In the genomic region with DNA sequence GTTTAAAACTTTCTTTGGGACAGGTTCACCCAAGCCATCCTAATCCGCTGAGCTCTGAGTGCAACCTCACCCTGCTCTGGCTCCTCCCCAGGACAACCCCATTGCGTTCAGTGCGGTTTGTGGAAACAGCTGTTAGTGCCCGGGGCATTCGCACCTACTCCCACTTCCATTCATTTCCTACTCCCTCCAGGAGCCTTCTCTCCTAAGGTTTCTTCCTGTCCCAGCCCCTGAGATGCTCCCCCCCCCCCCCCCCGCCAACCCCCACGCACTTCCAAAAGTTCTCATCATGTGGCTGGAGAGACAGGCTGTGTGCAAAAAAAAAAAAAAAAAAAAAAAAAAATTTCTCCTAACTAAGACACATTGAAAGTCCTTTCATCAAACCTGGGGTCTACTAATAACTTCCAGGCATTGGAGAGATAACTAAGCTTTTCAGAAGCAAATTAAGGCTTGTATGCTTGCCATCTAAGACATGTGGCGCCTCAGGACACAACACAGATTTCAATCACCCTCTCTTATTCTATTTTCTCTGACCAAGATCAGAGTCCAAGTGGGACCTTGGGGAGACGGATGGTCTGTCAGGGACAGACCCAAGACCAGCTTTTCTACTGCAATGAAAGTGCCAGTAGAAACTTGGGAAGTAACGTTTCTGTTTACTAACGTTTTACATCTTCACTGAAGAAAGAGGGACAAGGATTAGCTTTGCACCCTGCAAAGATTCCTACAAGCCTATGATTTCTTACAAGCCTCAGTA, we compare ENCODE assay signal across 1 mouse cellular context.
A peak's percentile ranks its signal among the peaks of the same experiment; 100 is the strongest.
TF ChIP-seq lines count a peak whose summit lies in the region.

No protein-coding gene starts in this region.

TF ChIP-seq in CH12.LX, 34 proteins besides CTCF, POLR2A, EP300 and RAD21 (continued from another document):
- TF ChIP-seq CHD2 (IDR thresholded peaks at IDR 0.05; ENCODE audit: low read length) (no peak), USF2 (conservative IDR thresholded peaks at IDR 0.05; ENCODE audit: low read depth, low read length) (no peak), GABPA (IDR thresholded peaks at IDR 0.05; ENCODE audit: insufficient replicate concordance, low read depth, low read length) (no peak), UBTF (IDR thresholded peaks at IDR 0.05; ENCODE audit: low read depth, low read length) (no peak), NRF1 (IDR thresholded peaks at IDR 0.05; ENCODE audit: low read depth, low read length) (no peak), CHD1 (IDR thresholded peaks at IDR 0.05; ENCODE audit: low read depth, low read length) (0 out of 2 replicates have a peak, but pooled peaks have one; percentile 28), ELF1 (IDR thresholded peaks at IDR 0.05; ENCODE audit: low read depth, low read length) (no peak; the same call in 1 of the 2 replicates), ZKSCAN1 (IDR thresholded peaks at IDR 0.05; ENCODE audit: borderline replicate concordance, low read depth, low read length) (no peak), MYC (IDR thresholded peaks at IDR 0.05; ENCODE audit: low read depth, low read length) (no peak), PAX5 (IDR thresholded peaks at IDR 0.05; ENCODE audit: low read length) (no peak), MEF2A (IDR thresholded peaks at IDR 0.05; ENCODE audit: borderline replicate concordance, low read depth, low read length) (no peak)
